Comparison of ENCODE assay signal across 15 mouse cellular contexts in the genomic region with DNA sequence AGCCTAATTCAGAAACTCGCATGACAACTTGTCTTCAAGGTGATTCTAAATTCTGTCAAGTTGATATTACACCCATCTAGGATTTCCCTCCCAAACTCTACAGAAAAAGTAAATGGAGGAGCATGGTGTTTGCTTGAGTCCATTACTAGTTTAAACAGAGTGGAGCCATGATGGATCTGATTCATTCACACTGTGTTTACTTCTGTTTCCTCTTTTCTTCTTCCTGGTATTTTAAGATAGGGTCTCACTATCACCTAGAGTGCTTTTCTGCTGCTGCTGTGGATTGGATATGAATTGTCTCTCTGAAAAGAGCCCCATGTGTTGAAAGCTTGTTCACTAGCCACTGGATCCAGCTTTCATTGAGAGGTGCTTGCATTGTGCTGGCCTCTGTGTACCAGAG. TPM values are rescaled to one million over a fixed set of nuclear protein-coding genes. Genes with fewer than 3 reads are reported as not detected.
"Had no signal": no experiment of that assay in that cellular context is flagged by ENCODE, and none has a peak within 500 bp of the region (broad histone marks: within the 10 kb centered on the region; RNA-seq: fewer than 3 reads in every experiment).

No protein-coding gene starts in this region.

- H3K27ac ChIP-seq: kidney, embryonic 15.5 days; left cerebral cortex, adult 2 months; liver, embryonic 13.5 days; macrophage; stomach, embryonic 15.5 days had no signal

- H3K36me3 ChIP-seq: kidney, embryonic 15.5 days; liver, embryonic 13.5 days; stomach, embryonic 15.5 days had no signal

- H3K4me2 ChIP-seq: kidney, embryonic 15.5 days; liver, embryonic 13.5 days; midbrain, embryonic 11.5 days; stomach, embryonic 15.5 days had no signal

- DNase-seq: kidney, adult 8-10 months; kidney, postnatal 10 days; kidney, postnatal 36 days; layer of hippocampus, postnatal 36 days; liver, embryonic 13.5 days; lung, adult 2 months; midbrain, embryonic 14.5 days; thymus, adult 18-20 months; thymus, postnatal 36 days had no signal

- H3K9me3 ChIP-seq: kidney, embryonic 15.5 days; liver, embryonic 13.5 days; stomach, embryonic 15.5 days had no signal

- H3K9ac ChIP-seq: kidney, embryonic 15.5 days; liver, embryonic 13.5 days; stomach, embryonic 15.5 days had no signal

- H3K4me1 ChIP-seq: kidney, embryonic 15.5 days; stomach, embryonic 15.5 days had no signal

- H3K4me3 ChIP-seq: kidney, embryonic 15.5 days; left cerebral cortex, adult 2 months; liver, embryonic 13.5 days; stomach, embryonic 15.5 days had no signal

- H3K27me3 ChIP-seq: kidney, embryonic 15.5 days; liver, embryonic 13.5 days; stomach, embryonic 15.5 days had no signal

RNA-seq across cellular contexts. Expression of a gene that starts 50.7 kb away (rescaled TPM):
- total RNA-seq: megakaryocyte-erythroid progenitor cell, adult 5-6 weeks had no signal
